Mouse (Mus musculus): ENCODE data around the gene Trnau1ap.

DNA sequence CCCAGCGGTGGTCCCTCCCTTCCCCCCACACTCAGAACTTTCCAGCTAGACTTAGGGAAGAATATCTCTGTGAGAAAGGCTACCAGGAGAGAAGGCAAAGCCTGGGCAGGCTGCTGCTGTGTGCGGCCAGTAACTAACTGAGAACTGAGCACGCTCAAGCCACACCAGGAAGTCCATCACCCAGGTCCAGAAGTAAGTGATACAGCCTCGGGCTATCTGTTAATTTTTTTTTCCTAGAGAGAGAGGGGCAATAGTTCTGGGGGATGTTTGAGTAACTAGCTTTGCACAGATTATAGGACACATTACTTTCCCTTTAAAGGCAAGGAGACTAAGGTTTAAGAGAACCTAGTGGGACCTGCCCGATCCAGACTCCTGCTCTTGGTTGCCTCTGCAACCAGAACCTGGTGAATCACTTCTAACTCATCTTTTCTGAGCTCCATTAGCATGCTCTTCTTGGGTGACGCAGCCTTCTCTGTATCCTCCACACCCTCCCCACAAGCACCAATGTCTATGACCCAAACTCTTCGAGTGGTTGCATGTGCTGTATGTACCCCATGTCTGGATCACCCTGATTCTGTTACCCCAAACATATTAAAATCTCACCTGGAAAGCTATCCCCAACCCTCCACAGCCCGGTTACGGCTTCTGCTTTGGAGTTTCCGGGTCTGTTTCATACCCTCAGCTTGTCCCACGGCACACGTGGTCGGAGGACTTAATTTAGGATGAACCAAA lies 15.2 kb upstream of the Trnau1ap start:
- no peak for TF ChIP-seq CTCF (IDR thresholded peaks at IDR 0.05; ENCODE audit: borderline replicate concordance, control insufficient read depth, extremely low read depth, insufficient read depth, low read length, poor library complexity)
- TF ChIP-seq POLR2A (IDR thresholded peaks at IDR 0.05; ENCODE audit: control insufficient read depth, extremely low read depth, insufficient read depth, low read length, poor library complexity) = no peak
